Mouse (Mus musculus) right cerebral cortex, adult 2 months (tissue): ENCODE measurements at regions not wholly inside any gene's neighbourhood (a gene's known extent, or its start where the extent isn't known, plus 50 kb on each side); places are given as distances from the start of the nearest gene placed in this dataset.
"Not testable (repeated sequence)": the region's sequence is repeated elsewhere in the genome, so short reads cannot be mapped to it uniquely, and the experiment has no call there.

ENCODE experiments used
- DNase-seq, 2 experiments: peaks; one replicate each; pipeline ENCODE4 v3.0.0; 2021 to 2022; ENCODE audit warnings: low spot score in 2 of 2

DNA sequence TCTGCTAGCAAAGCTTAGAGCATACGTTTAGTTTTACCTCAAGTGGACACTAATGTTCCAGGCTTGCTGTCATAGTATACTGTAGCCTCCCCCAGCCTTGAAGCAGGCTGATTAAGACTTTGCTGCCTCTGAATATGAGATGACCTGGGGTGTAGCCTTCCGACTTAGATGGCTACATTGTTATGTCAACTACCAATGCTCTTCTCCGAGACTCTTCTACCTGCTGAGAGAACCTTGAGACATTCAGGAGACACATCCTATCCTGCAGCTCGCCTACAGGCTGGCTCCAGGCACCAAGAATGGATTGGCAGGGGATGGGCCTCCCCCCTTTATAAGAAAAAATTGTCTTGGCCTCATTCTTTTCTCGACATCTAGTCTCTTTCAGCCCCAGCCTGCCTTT, 379.0 kb upstream of the Ptger4 start:
- no peak for DNase-seq

DNA sequence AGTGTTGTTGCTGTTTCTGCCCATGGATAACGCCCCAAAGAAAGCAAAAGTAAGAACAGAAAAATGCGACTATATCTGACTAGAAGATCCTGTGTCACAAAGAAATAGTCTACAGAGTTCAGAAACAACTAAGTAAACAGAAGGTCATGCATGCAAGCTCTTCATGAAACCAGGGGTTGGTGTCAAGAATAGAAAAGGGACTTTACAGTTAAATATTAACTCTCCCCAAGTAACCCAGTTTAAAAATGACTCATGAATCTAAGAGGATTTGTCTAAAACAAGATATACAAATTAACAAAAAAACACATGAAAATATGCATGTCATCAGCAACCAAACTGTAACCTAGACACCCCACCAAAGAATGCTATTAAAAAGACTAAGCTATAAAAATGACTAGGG, 381.4 kb upstream of the Ptger4 start:
- DNase-seq = no peak

DNA sequence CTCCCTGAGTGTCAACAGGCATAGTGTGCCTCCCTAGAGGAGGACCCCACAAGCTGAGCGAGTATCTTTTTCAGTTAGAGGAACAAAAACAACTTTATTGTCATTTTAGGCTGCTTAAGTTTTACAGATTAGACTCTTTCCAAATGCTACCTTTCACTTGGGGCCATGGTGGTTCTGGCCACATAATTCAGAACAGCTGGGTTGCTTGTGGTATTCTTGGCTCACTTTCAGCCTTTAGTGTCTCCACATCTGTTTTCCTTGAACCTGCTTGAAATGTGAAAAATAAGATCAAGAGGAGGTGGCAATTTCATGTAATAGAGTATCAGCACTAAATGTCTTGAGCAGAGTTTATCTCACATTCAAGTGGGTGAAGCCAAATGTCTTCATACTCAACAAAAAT, 402.7 kb upstream of the Ptger4 start:
- DNase-seq = no peak

DNA sequence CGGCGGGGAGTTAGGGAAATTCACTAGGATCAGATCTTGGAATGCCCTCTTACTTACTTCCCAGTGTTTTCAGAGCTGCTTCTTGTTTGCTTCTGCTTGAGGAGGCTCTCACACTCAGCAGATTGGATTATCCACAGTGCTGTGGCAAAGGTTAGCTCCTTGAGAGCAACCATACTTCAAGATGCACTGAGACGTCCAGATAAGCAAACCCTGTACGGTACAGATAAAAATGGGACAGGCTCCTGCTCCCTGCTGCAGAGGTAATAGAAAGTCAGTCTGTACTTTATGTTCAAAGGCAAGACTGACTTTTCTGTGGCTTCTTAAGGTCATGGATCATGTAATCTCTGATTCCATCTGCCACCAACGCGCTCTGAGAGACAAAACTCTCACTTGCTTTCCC, 414.8 kb upstream of the Ptger4 start:
- no peak for DNase-seq

DNA sequence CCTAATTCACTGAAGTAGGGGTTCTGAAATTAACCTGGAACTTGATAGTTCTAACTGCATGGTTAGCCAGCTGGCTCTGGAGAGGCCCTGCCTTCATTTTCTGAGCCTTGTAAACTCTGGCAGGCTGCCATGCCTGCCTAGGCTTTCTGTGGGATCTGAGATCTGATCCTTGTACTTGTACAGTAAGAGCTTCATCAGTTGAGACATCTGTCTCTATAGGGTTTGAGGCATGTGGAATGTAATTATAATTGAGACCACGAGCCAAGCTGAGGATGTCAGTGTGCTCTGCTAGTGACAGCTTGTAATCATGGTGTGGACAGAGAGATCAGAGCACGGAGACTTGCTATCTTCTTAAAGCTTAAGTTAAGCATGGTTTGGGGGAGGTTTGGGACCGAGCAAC, 416.8 kb upstream of the Ptger4 start:
- peak; percentile 4 to 5 for DNase-seq

DNA sequence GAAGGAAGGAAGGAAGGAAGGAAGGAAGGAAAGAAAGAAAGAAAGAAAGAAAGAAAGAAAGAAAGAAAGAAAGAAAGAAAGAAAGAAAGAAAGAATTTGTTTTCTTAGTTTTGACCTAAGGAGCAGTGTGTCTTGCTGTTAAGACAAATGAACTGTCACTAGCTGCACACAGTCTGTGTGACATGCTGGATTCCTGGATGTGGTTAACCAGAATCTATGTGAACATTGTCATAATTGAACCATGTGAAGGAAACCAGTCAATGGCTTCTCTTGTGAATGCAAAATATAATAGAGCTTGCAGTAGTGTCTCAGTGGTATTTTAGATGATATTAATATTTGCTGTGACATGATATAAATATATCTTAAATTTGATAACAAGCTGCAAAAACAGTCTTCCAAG, 427.8 kb upstream of the Ptger4 start:
- no peak for DNase-seq

DNA sequence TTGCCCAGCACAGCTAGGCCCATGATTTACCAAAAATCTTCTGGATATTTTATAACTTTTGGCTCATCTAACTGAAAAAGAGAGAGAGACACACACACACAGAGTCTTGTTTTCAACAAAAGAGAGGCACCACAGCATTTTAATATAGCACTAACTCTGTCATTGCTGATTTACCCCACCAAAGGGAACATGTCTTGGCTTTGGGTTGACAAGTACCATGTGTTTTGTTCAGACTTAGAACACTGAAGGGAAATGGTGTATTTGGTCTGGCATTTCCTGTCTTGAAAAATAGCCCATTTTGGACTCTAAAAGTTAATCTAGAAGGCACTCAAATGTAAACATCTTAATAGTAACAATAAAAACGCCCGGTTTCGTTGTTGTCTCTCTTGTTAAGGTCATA, 432.7 kb upstream of the Ptger4 start:
- no peak for DNase-seq

DNA sequence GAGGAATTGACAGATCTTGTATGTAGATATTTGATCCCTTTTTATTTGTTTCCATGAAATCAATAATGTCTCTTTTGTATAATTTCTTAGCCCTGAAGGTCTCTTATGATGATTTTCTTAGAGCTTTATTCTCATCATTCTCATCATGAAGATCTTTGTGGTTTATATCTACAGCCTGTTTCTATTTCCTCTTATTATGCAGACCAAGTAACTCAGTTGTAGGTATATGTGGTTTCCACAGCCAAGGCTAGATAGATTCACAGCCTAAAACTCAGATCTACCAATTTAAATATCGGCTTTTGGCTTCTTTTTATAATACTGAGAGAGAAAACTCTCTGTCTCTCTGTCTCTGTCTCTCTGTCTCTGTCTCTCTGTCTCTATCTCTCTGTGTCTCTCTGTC, 449.8 kb upstream of the Ptger4 start:
- no peak for DNase-seq

DNA sequence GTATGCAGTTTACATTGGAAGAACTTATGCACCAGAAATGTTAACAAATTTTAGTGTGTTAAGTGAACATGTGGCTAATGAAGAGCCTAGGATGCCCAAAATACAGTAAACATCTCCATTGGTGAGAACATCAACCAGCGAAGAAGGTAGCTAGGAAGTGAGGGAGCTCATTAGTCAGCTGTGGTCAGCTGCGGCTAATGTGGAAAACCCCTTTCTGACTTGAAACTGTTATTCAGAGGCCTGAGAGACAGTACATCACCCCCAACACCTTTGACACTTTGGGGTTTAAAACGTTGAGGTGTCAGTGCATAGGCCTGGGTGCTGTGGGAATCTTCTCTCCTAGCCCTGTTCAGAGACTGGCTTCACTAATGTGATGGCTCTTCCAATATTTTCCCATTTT, 451.0 kb upstream of the Ptger4 start:
- no peak for DNase-seq

DNA sequence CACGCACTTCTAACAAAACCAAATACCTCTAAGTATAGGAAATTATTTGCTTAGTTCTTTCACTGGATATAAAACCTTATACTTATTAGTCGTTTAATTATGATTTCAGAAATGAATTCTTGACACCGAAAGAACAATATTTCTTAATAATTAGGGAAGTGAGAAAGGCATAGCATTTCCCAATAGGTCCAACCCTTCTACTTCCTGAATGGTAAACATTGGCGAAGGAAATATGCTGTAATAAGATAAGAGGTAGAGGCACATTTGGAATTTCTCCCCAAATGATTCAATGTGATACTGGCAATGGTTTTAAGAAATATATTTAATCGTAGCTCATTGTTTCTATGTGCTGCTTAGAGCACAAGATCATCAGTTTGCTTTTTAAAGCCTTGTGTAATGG, 464.5 kb upstream of the Ptger4 start:
- no peak for DNase-seq

DNA sequence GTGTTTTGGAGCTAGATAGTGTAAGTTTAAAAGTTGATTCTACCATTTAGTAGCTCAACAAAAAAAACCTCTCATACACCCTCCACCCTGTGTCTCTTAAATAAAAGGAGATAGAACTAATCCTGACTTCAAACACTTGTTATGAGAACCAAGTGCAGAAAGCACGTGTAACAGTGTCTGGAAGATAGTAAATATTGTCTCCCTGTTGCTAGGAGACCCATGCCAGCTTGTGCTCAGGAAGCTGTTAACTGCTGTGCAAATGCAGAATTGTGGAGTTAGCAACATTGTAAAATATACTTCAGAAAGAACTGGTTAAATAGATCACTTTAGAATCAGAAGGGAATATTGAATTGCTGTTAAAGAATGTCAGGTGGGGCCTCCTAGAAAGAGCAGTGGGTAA, 496.7 kb upstream of the Ptger4 start:
- no peak for DNase-seq

DNA sequence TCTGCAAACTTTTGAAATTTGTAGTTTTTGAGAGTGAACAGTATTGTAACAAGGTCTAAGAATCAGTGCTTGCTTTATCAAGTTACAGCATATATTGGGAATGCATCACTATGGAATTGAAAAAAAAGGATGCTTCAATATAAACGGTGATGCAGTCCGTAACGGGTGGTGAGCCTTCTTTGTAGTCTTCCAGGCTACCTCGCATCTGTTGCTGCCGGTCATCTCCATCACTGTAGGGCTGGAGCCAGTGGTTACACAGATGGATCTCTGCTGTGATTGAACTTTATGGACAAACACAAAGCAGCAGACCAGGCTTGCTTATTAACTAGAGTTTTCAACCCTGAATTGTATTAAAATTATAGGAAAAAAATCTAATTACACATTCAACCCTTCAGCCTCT, 499.9 kb upstream of the Ptger4 start:
- no peak for DNase-seq

DNA sequence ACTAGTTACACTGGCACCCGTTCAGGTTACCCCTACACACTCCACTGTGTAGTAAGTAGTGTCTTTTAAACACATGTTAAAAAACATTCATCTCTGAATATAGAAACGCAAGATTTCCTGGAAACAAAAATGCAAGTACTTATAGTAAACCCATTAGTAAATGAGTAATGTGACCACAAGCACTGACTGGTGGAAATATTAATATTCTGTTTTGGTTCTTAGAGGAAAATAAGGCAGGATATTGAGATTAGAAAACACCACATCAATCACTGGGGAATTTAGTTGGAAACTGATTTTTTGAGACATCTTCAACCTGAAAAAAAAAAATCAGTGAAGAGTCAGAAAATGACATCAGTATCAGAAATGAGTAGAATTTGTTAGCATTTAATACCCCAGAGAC, 514.7 kb upstream of the Ptger4 start:
- no peak for DNase-seq

DNA sequence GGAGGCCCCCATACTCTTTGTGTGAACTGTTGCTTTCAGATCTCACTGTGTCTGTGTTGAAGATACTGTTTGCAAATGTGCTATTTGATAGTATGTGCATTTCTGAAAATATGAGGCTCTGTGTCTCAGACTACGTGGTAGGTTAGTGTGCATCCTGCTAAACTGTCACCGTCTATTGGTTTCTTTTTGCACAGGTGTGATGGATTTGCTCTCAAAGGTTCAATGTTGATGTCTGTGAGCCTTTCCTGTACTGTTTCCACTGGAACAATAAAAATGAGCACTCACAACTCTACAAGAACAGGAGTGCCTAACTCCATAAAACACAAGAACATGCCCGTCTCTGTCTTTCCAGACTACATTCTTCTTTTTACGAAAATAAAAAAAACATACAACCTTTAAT, 518.2 kb upstream of the Ptger4 start:
- DNase-seq = no peak

DNA sequence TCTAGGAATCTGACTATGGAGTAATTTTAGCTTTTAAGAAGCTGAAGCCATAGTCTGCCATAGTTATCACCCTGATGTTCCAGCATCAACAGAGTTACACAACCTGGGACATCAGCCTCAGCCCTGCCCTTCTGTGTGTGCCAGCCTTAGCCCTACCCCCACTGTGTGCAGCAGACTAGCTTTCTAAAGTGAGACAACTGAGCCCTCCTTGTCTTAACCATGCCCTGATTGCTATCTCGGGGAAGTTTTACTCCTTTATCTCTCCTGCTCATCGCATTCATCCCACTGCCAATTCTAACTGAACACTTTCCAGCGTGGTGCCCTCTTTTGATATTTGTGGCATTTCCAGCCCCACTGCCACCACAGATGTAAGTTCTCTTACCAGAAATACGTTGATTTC, 522.5 kb upstream of the Dab2 start:
- no peak for DNase-seq

DNA sequence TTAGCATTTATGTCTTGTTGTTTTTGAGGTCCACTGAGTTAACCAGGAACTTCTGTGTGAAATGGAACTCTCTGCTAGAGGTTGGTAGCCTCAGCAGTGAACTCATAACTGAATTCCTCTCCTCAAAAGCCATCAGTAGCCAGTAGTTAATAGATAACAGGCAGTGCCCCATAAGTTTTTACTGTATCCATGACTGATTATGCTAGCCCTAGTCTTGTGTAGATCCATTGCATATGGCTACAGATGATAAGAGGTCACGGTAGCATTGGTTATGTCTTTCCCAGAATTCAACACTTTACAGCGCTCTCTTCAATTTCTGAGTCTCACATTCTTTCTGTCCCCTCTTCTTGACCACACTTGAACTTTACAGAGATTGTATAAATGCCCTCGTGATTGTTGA, 499.7 kb upstream of the Dab2 start:
- no peak for DNase-seq

DNA sequence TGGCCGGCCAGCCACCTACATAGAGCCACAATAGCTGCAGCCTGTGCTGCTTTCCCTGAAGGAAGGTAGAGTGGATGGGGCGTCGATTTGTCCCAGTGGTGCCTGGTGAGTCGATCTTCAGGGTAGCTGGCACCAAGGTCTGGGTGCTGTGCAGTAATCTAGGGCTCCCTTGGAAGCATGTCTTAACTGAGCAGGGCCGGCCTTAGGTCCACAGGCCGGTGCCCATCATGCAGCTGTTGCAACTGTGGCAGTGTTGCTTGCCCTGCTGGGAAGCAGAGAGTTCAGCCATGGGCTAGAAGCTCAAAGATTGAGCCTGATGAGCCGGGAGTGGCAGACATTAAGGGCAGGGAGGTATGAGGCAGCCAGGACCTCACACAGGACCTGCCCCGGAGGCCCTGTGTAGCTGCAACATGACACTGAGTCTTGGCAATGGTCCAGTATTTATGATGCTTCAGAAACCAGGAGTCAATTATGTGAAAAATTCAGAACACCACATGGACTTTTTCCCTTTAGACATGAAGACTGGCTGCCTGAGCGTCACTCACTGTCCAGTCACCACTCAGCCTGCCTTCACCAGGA, 488.3 kb upstream of the Dab2 start:
- no peak for DNase-seq

DNA sequence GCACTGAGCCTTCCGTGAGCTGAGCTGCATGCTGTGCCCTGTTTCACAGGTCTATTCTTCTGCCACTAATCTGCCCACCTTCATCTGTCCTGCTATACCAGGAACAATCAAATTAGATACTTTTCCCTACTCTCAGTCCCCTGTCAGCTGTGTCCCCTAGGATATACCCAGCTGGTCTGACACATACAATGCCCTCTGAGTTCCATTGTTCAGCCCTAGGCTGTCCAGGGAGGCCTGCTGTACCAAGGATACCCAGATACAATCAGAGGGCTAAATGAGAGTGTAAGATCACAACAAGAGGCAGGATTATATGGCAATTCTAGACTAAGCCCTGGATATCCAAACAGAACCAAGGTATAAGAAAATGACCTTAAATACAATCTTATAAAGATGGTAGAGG, 487.6 kb upstream of the Dab2 start:
- no peak for DNase-seq

DNA sequence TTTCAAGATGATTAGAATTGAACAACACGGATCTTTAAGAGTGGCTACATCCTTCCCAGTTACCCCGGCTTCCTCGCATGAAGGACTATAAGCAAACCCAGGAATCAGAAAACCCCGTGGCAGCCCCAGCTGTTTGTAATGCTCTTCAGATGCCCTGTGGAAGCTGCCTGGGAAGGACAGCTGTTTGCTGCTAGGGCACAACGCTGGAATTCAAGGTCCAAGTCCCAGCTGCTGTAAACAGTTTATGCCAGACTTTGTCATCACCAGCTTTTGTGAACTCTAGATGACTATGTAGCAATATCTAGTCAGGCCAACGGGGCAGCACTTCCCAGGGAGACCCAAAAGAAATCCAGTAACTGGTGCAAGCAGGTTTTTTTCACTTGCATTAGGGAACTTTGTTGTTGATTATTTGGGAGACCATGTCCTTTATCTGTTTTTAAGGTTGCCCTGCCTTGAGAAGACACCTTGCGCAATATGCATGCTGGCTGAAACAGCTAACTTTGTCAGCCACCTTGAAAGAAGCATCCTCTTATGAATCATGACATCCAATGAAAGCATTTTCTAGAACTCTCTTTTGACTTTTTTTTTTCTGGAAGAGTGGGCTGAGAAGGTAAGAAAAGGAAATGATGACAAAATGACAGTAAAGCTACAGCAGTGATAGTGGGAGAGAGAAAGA, 481.5 kb upstream of the Dab2 start:
- DNase-seq = no peak

DNA sequence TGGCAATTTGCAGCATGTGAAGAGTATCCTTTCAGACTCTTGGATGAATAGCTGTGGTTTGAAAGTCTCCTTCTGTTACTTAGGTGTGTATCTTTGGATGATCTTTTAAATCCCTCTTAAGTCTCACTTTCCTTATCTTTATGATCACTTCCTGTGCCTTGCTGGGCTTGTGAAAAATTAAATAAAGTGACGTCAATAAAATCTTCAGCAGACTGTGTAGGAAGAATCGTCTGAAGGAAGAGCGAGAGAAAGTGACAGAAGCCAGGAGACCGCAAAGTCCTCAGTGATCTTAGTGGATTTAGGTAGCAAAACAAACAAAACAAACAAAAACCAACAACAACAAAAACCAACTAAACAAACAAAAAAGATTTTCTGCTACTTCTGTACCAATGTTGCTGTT, 459.6 kb upstream of the Dab2 start:
- no peak for DNase-seq

DNA sequence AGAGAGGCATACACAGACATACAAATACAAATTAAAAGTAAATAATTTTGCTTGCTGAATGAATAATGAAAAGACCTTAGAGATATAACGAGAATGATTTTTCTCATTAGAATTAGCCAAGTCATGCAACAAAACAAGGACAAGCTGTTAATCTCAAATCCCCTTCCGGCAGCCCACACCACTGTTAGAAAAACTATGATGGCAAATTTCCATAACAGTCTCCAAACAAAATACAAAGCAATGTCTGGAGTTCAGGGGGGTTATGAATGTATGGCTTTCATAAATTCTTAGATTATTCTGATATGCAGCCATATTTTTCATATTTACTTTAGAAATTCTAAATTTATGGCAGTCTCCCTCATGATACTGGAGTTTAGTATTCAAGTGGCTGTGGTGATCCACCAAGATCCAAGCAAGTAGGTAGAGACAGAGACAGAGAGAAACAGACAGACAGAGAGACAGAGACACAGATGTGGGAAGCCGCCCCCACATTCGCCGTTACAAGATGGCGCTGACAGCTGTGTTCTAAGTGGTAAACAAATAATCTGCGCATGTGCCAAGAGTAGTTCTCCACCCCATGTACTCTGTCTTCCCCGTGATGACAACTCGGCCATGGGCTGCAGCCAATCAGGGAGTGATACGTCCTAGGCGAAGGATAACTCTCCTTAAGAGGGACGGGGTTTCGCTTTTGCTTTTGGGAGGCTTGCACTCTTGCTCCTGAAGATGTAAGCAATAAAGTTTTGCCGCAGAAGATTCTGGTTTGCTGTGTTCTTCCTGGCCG, 458.0 kb upstream of the Dab2 start:
- not testable (repeated sequence) for DNase-seq

DNA sequence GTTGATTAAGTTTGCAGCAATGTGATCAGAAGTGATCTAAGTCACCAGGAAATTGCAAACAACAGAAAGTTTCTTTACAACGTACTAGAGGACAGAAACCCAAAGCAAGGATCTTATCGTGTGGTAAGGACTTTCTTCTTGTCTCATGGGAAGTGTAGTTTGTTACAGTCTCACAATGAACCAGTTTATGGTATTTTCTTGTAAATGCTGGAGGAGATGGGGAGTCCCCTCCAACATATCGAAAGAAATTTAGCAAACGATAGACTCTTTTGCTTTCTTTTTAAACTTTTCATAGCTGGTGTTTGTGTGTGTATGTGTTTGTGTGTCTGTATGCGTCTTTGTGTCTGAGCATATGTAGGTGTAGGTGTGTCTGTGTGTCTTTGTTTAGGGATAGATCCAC, 453.0 kb upstream of the Dab2 start:
- no peak for DNase-seq

DNA sequence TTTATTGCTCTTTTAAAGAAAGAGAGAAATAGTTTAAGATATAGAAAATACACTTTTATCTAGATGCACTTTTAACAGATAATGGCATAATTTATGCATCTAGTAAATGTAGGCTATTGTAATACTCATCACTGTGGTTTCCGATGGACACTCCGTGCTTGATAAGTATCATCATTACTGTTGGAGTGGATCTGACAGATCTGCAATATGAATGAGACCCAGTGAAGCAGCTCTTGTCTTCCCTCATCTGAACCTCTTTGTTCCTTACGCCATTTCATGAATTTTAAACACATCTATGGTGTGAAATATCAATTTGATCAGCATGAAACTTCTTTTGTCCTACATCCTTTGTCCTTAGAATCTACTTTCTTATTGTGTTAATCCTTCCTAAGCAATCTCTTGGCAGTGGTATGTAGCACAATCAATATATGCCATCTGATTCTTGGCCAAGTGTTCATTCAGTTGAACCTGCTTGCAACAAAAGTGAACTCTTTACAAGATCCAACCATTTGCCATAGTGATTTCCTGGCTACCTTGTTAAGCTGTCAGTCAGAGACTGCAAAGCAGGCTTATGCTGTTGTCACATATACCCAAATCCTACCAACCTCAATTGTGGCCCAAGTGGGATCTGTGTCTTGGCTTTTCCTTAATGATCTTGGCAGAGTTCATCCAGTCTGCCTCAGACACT, 452.0 kb upstream of the Dab2 start:
- DNase-seq = no peak
